Mouse (Mus musculus) CH12.LX (cell line): ENCODE measurements around the gene Ccl27a.
"Not testable (repeated sequence)": the region's sequence is repeated elsewhere in the genome, so short reads cannot be mapped to it uniquely, and the experiment has no call there.

Experiments used
- CTCF ChIP-seq, 2 experiments: IDR thresholded peaks in 1 of 2; conservative IDR thresholded peaks in 1 of 2; 2 replicates each; pipeline ENCODE4 v1.5.1; 2011 to 2012; ENCODE audit warnings: low read depth in 2 of 2, low read length in 2 of 2, improper control_type of control experiment in 1 of 2, inconsistent platforms in 1 of 2, mild to moderate bottlenecking in 1 of 2, moderate library complexity in 1 of 2
- E2F4 ChIP-seq: IDR thresholded peaks from 2 replicates; pipeline ENCODE4 v1.6.1; 2011; ENCODE audit warnings: low read depth, low read length, improper control_type of control experiment; ENCODE audit not compliant: insufficient replicate concordance
- ETS1 ChIP-seq: conservative IDR thresholded peaks from 2 replicates; pipeline ENCODE4 v1.6.1; 2012; ENCODE audit warnings: low read depth, mild to moderate bottlenecking, inconsistent platforms, low read length, improper control_type of control experiment, moderate library complexity
- IRF4 ChIP-seq: IDR thresholded peaks from 2 replicates; pipeline ENCODE4 v1.6.1; 2014; ENCODE audit warnings: low read depth, mild to moderate bottlenecking, inconsistent platforms, low read length, improper control_type of control experiment
- MAFK ChIP-seq: IDR thresholded peaks from 2 replicates; pipeline ENCODE4 v1.6.1; 2011; ENCODE audit warnings: low read length, improper control_type of control experiment; ENCODE audit not compliant: insufficient replicate concordance
- MAX ChIP-seq: IDR thresholded peaks from 2 replicates; pipeline ENCODE4 v1.6.1; 2011; ENCODE audit warnings: low read length, improper control_type of control experiment
- MAZ ChIP-seq: IDR thresholded peaks from 2 replicates; pipeline ENCODE4 v1.6.1; 2012; ENCODE audit warnings: low read depth, mild to moderate bottlenecking, inconsistent platforms, low read length, improper control_type of control experiment, moderate library complexity
- MYC ChIP-seq: IDR thresholded peaks from 2 replicates; pipeline ENCODE4 v1.6.1; 2011; ENCODE audit warnings: low read depth, mild to moderate bottlenecking, improper control_type of control experiment, low read length
- PAX5 ChIP-seq: IDR thresholded peaks from 2 replicates; pipeline ENCODE4 v1.6.1; 2012; ENCODE audit warnings: low read length, inconsistent platforms, mixed read lengths
- POLR2A ChIP-seq: IDR thresholded peaks from 2 replicates; pipeline ENCODE4 v1.6.1; 2011; ENCODE audit warnings: low read depth, mild to moderate bottlenecking, improper control_type of control experiment, low read length
- TCF12 ChIP-seq: IDR thresholded peaks from 2 replicates; pipeline ENCODE4 v1.6.1; 2014; ENCODE audit warnings: low read depth, mild to moderate bottlenecking, inconsistent platforms, low read length, improper control_type of control experiment
- USF2 ChIP-seq: conservative IDR thresholded peaks from 2 replicates; pipeline ENCODE4 v1.6.1; 2011; ENCODE audit warnings: low read depth, low read length, improper control_type of control experiment
- ZKSCAN1 ChIP-seq: IDR thresholded peaks from 2 replicates; pipeline ENCODE4 v1.6.1; 2012; ENCODE audit warnings: low read depth, inconsistent platforms, low read length, improper control_type of control experiment, borderline replicate concordance
- ZNF384 ChIP-seq: IDR thresholded peaks from 2 replicates; pipeline ENCODE4 v1.6.1; 2012; ENCODE audit warnings: low read depth, low read length, improper control_type of control experiment, inconsistent platforms

DNA sequence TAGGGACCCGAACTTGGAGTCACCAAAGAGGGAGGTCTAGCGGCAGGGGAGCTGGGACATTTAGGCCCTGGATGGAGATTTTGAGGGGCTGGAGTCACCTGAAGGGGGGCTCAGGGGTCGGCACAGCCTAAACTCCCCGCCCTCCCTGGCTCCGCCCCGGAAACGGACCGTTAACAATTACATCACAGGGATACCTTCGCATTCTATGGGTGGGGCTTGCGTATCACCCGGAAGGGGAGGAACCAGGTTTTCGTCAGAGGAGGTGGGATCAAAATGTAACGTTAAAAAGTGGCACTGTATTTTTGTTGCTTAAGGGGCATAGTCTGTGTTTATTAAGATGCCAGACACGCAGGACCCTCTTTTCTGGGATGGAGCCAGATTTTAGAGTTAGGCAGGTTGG, at the start of gene Ccl27a:
- TF ChIP-seq E2F4; MAZ; MAFK; MYC; PAX5; POLR2A; CTCF (conservative IDR thresholded peaks at IDR 0.05 in 1 of 2, IDR thresholded peaks at IDR 0.05 in 1 of 2; ENCODE audit: low read depth in 2 of 2, low read length in 2 of 2); ZKSCAN1; IRF4; MAX; ETS1; USF2; TCF12; ZNF384: not testable (repeated sequence)
